Mouse (Mus musculus) ES-Bruce4 (cell line): ENCODE measurements around the gene Nek1. TPM values are rescaled to one million over a fixed set of nuclear protein-coding genes. Genes with fewer than 3 reads are reported as not detected.

Source experiments
- H3K27ac ChIP-seq: 2 replicates; pipeline ENCODE4 v1.5.1; 2012; ENCODE audit warnings: low read length, inconsistent platforms; ENCODE audit not compliant: insufficient read depth
- H3K27me3 ChIP-seq: 2 replicates; pipeline ENCODE4 v1.6.1; 2012; ENCODE audit warnings: mild to moderate bottlenecking, low read length, inconsistent platforms; ENCODE audit not compliant: control insufficient read depth, poor library complexity, insufficient read depth, severe bottlenecking
- H3K36me3 ChIP-seq: 2 replicates; pipeline ENCODE4 v1.6.1; 2012; ENCODE audit warnings: inconsistent platforms, mild to moderate bottlenecking, low read length, moderate library complexity; ENCODE audit not compliant: control insufficient read depth, poor library complexity, insufficient read depth, severe bottlenecking
- H3K4me1 ChIP-seq: one replicate; pipeline ENCODE4 v1.8.1; 2011; ENCODE audit warnings: low read length; ENCODE audit not compliant: control insufficient read depth, insufficient read depth
- H3K4me3 ChIP-seq: 2 replicates; pipeline ENCODE4 v1.5.1; 2011; ENCODE audit warnings: low read depth, mild to moderate bottlenecking, low read length
- H3K9ac ChIP-seq: 2 replicates; pipeline ENCODE4 v1.6.1; 2012; ENCODE audit warnings: low read depth, mild to moderate bottlenecking, inconsistent platforms; ENCODE audit not compliant: poor library complexity, severe bottlenecking
- H3K9me3 ChIP-seq: replicated peaks from 2 replicates; pipeline ENCODE4 v1.6.1; 2012; ENCODE audit warnings: mild to moderate bottlenecking, low read length, inconsistent platforms; ENCODE audit not compliant: control insufficient read depth, poor library complexity, insufficient read depth, severe bottlenecking
- CTCF ChIP-seq: IDR thresholded peaks from one replicate; pipeline ENCODE4 v1.8.1; 2011; ENCODE audit warnings: low read depth, low read length
- EP300 ChIP-seq: IDR thresholded peaks from 2 replicates; pipeline ENCODE4 v1.6.1; 2011; ENCODE audit warnings: low read depth, low read length; ENCODE audit not compliant: insufficient read depth
- POLR2A ChIP-seq: IDR thresholded peaks from one replicate; pipeline ENCODE4 v1.8.1; 2011; ENCODE audit warnings: low read length; ENCODE audit not compliant: insufficient read depth
- polyA plus RNA-seq: library from polyadenylated mRNA; stranded (reverse); fragments of >200 nt; gene quantifications from 2 replicates; pipeline ENCODE4 v1.2.4, GENCODE M21; 2011; ENCODE audit warnings: low read depth; ENCODE audit not compliant: missing spikeins, insufficient read depth, insufficient read length

The Nek1 gene
- polyA plus RNA-seq, 1 experiment = 33.5 TPM

DNA sequence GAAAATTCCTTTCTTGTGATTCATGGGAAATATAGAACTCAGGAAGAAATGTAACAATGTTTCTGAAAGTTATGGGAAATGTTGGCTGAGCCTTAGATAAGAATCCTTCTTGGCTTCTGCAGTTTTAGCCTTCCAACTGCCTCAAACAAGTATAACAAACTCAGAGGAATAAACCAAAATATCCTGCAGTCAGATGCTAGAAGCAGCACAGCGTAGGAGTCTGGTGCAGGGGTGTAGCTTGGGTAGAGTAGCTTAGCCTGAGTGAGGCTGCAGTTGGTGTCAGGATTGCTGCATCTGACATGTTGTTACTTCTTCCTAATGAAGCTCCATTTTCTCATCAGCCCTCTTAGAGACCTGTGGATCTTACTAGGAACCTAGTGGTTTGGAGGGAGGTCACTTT lies 128.6 kb downstream of the Nek1 start:
- H3K9me3 ChIP-seq = no peaks in the 10 kb centered on the region
- peaks cover 3% of the 10 kb centered on the region for H3K36me3 ChIP-seq
- no peak overlapping the region for H3K9ac ChIP-seq
- no peak for TF ChIP-seq EP300
- no peak for TF ChIP-seq CTCF
- TF ChIP-seq POLR2A = no peak
- no peak overlapping the region for H3K4me3 ChIP-seq
- H3K4me1 ChIP-seq = no peaks in the 10 kb centered on the region
- H3K27me3 ChIP-seq = no peaks in the 10 kb centered on the region
- no peak overlapping the region for H3K27ac ChIP-seq

DNA sequence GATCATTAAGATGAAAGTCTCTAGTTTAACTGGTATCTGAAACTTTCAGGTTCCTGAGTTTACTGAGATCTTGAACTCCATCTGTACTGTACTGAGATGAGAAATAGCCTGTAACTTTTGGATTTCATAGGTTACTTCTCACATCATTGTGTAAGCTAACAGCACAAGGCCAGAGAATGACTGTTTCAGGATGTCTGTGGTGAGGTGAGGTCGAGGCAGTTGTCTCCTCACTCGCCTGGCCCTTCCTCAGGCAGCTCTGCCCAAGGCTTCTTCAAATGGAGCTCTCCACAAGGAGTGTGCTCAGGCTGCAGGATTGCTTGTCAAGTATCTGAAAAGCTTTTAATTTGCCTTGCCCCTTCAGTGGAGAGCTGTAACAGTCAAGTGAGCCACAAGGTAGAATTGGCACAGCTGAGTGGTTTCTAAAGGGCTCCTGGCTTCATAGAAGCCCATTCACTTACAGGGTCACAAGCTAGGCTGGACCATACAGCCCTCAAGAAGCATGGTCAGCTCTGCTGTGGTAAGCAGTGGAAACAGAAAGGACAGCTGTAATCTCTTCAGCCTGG lies 134.4 kb downstream of the Nek1 start:
- no peaks in the 10 kb centered on the region for H3K27me3 ChIP-seq
- H3K36me3 ChIP-seq = no peaks in the 10 kb centered on the region; the same call in none of the 2 replicates
- H3K4me1 ChIP-seq = no peaks in the 10 kb centered on the region
- no peak overlapping the region for H3K4me3 ChIP-seq
- H3K27ac ChIP-seq = no peak overlapping the region
- TF ChIP-seq EP300 = no peak
- TF ChIP-seq CTCF = no peak
- TF ChIP-seq POLR2A = no peak
- no peaks in the 10 kb centered on the region for H3K9me3 ChIP-seq
- no peak overlapping the region for H3K9ac ChIP-seq

- H3K9ac ChIP-seq = no peak overlapping the region
- no peaks in the 10 kb centered on the region for H3K4me1 ChIP-seq
- no peak for TF ChIP-seq CTCF
- TF ChIP-seq POLR2A = no peak
- TF ChIP-seq EP300 = no peak
- H3K36me3 ChIP-seq = no peaks in the 10 kb centered on the region
- H3K4me3 ChIP-seq = no peak overlapping the region
- H3K27me3 ChIP-seq = no peaks in the 10 kb centered on the region
- H3K27ac ChIP-seq = no peak overlapping the region
- H3K9me3 ChIP-seq = peaks cover 11% of the 10 kb centered on the region; the same call in 1 of the 2 replicates
Measured at GRCm38 (mm10) chr8:61132561-61133134, 139.7 kb downstream of the Nek1 start.

DNA sequence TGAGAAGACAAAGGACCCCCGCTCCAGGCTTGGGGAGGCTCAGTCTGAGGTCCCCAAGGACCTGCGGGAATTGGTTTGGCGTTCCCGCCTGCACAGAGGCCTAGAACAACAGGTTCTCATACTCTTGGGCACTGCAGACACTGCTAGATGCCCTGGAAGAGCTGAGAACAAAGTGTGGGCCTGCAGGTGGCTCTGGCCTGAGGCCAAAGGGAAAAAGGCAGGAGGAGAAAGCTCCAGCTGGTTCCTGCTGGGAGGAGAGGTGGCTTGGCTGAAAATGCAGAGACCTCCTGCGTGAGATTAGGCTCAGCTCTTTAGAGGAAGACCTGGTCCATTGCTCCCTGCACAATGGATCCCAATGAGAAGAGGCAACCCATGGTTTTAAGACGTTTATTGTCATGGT lies 148.9 kb downstream of the Nek1 start:
- no peak for TF ChIP-seq CTCF
- TF ChIP-seq EP300 = no peak
- TF ChIP-seq POLR2A = no peak
- Histone ChIP-seq H3K9ac (no peak overlapping the region), H3K36me3 (no peaks in the 10 kb centered on the region), H3K27ac (no peak overlapping the region), H3K4me3 (no peak overlapping the region), H3K4me1 (no peaks in the 10 kb centered on the region), H3K27me3 (peaks cover 1% of the 10 kb centered on the region; the same call in 1 of the 2 replicates), H3K9me3 (no peaks in the 10 kb centered on the region)

- no peaks in the 10 kb centered on the region for H3K36me3 ChIP-seq
- no peak overlapping the region for H3K9ac ChIP-seq
- H3K27ac ChIP-seq = no peak overlapping the region
- H3K4me3 ChIP-seq = no peak overlapping the region
- TF ChIP-seq CTCF = no peak
- no peak for TF ChIP-seq EP300
- TF ChIP-seq POLR2A = no peak
- H3K27me3 ChIP-seq = peaks cover 1% of the 10 kb centered on the region; the same call in 1 of the 2 replicates
- H3K9me3 ChIP-seq = no peaks in the 10 kb centered on the region
- no peaks in the 10 kb centered on the region for H3K4me1 ChIP-seq
Measured at GRCm38 (mm10) chr8:61142302-61142701, 149.3 kb downstream of the Nek1 start.

GRCm38 (mm10) chr8:61142845-61143244 lies 149.8 kb downstream of the Nek1 start:
- Histone ChIP-seq H3K27me3 (peaks cover 1% of the 10 kb centered on the region; the same call in 1 of the 2 replicates), H3K27ac (no peak overlapping the region), H3K4me1 (no peaks in the 10 kb centered on the region), H3K36me3 (no peaks in the 10 kb centered on the region), H3K4me3 (no peak overlapping the region), H3K9ac (no peak overlapping the region), H3K9me3 (no peaks in the 10 kb centered on the region)
- TF ChIP-seq CTCF = no peak
- no peak for TF ChIP-seq EP300
- no peak for TF ChIP-seq POLR2A
